Mouse (Mus musculus): Measurements from ENCODE around the gene Prss42.

DNA sequence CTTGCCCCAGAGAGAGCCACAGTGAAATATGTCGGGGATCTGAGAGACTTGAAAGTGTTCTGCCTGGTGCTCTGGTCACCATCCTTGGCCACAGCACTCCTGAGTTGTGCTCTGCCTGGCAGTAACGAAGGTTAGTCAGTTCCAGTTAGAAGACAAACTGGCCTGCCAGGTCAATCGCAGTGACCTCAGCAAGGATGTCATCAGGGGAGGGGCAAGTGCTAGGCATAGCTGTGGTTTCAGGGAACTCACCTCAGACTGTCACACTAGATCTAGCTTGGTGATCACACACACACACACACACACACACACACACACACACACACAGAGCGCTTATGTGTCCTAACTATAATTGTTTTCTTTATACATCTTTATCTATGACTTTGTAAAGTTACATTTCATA, 5.3 kb downstream of the Prss42 start:
- TF ChIP-seq POLR2A (IDR thresholded peaks at IDR 0.05; ENCODE audit: borderline replicate concordance, low read depth, low read length) (no peak), CTCF (IDR thresholded peaks at IDR 0.05; ENCODE audit: low read depth, low read length) (no peak)

Data from bone marrow macrophage, adult 2 months (primary cell).